Mouse (Mus musculus): ENCODE measurements around the gene Slc8a1.

DNA sequence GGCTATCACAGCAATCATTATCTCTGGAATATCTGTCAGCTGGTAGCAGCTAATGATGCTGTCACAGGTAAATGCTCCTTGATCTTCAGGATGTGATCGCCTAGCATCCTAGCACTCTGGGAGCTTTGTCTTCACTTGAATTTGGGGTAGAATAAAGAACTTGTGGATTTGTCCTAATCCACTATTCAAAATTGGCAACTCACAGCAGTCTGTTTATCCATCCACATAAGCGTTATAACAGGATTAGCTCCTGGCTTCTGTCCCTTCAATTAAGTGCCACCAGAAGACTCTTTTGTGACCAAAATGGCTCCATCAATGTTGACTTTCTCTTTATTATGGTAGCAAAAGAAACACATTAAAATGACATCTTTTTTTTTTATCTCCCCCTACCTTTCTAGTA lies 214.2 kb downstream of the Slc8a1 start:
- TF ChIP-seq CTCF (IDR thresholded peaks at IDR 0.05; ENCODE audit: extremely low read depth, insufficient read depth, insufficient read length, insufficient replicate concordance) (no peak), POLR2A (IDR thresholded peaks at IDR 0.05; ENCODE audit: low read depth, low read length) (no peak)

All from spleen, adult 2 months (tissue).